Mouse (Mus musculus): ENCODE results near the gene Krtap24-1. TPM values are rescaled to one million over a fixed set of nuclear protein-coding genes. Genes with fewer than 3 reads are reported as not detected.

Krtap24-1 gene
- not detected in 2 replicates for polyA plus RNA-seq (2015; fragmentation: Nextera tagmentation; extraction: Ambion mirVana)

- WGBS: 94% methylated on average over 8 of the region's 8 CpGs
- Histone ChIP-seq H3K4me2 (no peak within 1 kb of the TSS), H3K9ac (no peak within 1 kb of the TSS), H3K36me3 (ENCODE audit: poor library complexity, severe bottlenecking) (no peaks in the 10 kb centered on the region), H3K27me3 (no peaks in the 10 kb centered on the region), H3K9me3 (replicated peaks) (no peaks in the 10 kb centered on the region), H3K4me3 (no peak within 1 kb of the TSS), H3K4me1 (no peaks in the 10 kb centered on the region), H3K27ac (no peak within 1 kb of the TSS)
- ATAC-seq: no peak
Measured at GRCm38 (mm10) chr16:88611922-88612321, at the start of gene Krtap24-1. TSS of gene Krtap24-1 (minus strand) at chr16:88612279.

GRCm38 (mm10) chr16:88657426-88657825 is 45.3 kb upstream of the Krtap24-1 start:
- Histone ChIP-seq H3K4me3 (no peak overlapping the region), H3K36me3 (ENCODE audit: poor library complexity, severe bottlenecking) (no peaks in the 10 kb centered on the region), H3K4me2 (no peak overlapping the region), H3K27ac (no peak overlapping the region), H3K27me3 (no peaks in the 10 kb centered on the region), H3K9me3 (replicated peaks) (no peaks in the 10 kb centered on the region), H3K9ac (no peak overlapping the region), H3K4me1 (no peaks in the 10 kb centered on the region)
- peak; percentile 43; the same call in 1 of the 2 replicates for ATAC-seq
- WGBS: 54% methylated on average over 1 of the region's 1 CpGs

GRCm38 (mm10) chr16:88651952-88652351 is 39.9 kb upstream of the Krtap24-1 start:
- no peaks in the 10 kb centered on the region for H3K36me3 ChIP-seq (ENCODE audit: poor library complexity, severe bottlenecking)
- no peak overlapping the region for H3K27ac ChIP-seq
- H3K4me3 ChIP-seq: no peak overlapping the region
- ATAC-seq: no peak
- H3K9ac ChIP-seq: no peak overlapping the region
- 75% methylated on average over 2 of the region's 2 CpGs for WGBS
- no peaks in the 10 kb centered on the region for H3K9me3 ChIP-seq (replicated peaks)
- H3K4me2 ChIP-seq: no peak overlapping the region
- no peaks in the 10 kb centered on the region for H3K4me1 ChIP-seq
- no peaks in the 10 kb centered on the region for H3K27me3 ChIP-seq

- no peak overlapping the region for H3K4me2 ChIP-seq
- WGBS: 87% methylated on average over 1 of the region's 1 CpGs
- ATAC-seq: no peak
Measured at GRCm38 (mm10) chr16:88651082-88651481, 39.0 kb upstream of the Krtap24-1 start.

GRCm38 (mm10) chr16:88647358-88647846 is 35.3 kb upstream of the Krtap24-1 start, which contains the start of gene Krtap26-1:
TSS of gene Krtap26-1 (minus strand) at chr16:88647796.
- H3K9ac ChIP-seq: no peak within 1 kb of the TSS
- 92% methylated on average over 10 of the region's 10 CpGs for WGBS
- H3K9me3 ChIP-seq (replicated peaks): no peaks in the 10 kb centered on the region
- H3K4me1 ChIP-seq: no peaks in the 10 kb centered on the region
- H3K4me2 ChIP-seq: no peak within 1 kb of the TSS
- no peak within 1 kb of the TSS for H3K4me3 ChIP-seq
- no peak for ATAC-seq
- H3K27me3 ChIP-seq: no peaks in the 10 kb centered on the region
- no peaks in the 10 kb centered on the region for H3K36me3 ChIP-seq (ENCODE audit: poor library complexity, severe bottlenecking)
- H3K27ac ChIP-seq: no peak within 1 kb of the TSS

More at GRCm38 (mm10) chr16:88651082-88651481, 39.0 kb upstream of the Krtap24-1 start:
- Histone ChIP-seq H3K4me3 (no peak overlapping the region), H3K27ac (no peak overlapping the region), H3K4me1 (no peaks in the 10 kb centered on the region), H3K27me3 (no peaks in the 10 kb centered on the region), H3K9me3 (replicated peaks) (no peaks in the 10 kb centered on the region), H3K36me3 (ENCODE audit: poor library complexity, severe bottlenecking) (no peaks in the 10 kb centered on the region), H3K9ac (no peak overlapping the region)

- Histone ChIP-seq H3K36me3 (ENCODE audit: poor library complexity, severe bottlenecking) (no peaks in the 10 kb centered on the region), H3K9ac (no peak overlapping the region), H3K27ac (no peak overlapping the region), H3K4me1 (no peaks in the 10 kb centered on the region), H3K4me3 (no peak overlapping the region), H3K27me3 (no peaks in the 10 kb centered on the region), H3K4me2 (no peak overlapping the region), H3K9me3 (replicated peaks) (no peaks in the 10 kb centered on the region)
- ATAC-seq: no peak
- WGBS: 77% methylated on average over 8 of the region's 8 CpGs
Measured at GRCm38 (mm10) chr16:88646366-88647111, 34.5 kb upstream of the Krtap24-1 start.

- no peaks in the 10 kb centered on the region for H3K9me3 ChIP-seq (replicated peaks)
- no peaks in the 10 kb centered on the region for H3K4me1 ChIP-seq
- H3K27me3 ChIP-seq: no peaks in the 10 kb centered on the region
- H3K4me3 ChIP-seq: no peak overlapping the region
- H3K9ac ChIP-seq: no peak overlapping the region
- H3K36me3 ChIP-seq (ENCODE audit: poor library complexity, severe bottlenecking): no peaks in the 10 kb centered on the region
- no peak overlapping the region for H3K27ac ChIP-seq
- H3K4me2 ChIP-seq: no peak overlapping the region
- 72% methylated on average over 3 of the region's 3 CpGs for WGBS
- ATAC-seq: peak; percentile 76
Measured at GRCm38 (mm10) chr16:88640053-88640452, 28.0 kb upstream of the Krtap24-1 start.

- H3K27ac ChIP-seq: no peak overlapping the region
- H3K4me1 ChIP-seq: no peaks in the 10 kb centered on the region
- no peaks in the 10 kb centered on the region for H3K36me3 ChIP-seq (ENCODE audit: poor library complexity, severe bottlenecking)
- WGBS: 70% methylated on average over 4 of the region's 4 CpGs
- no peaks in the 10 kb centered on the region for H3K9me3 ChIP-seq (replicated peaks)
- H3K9ac ChIP-seq: no peak overlapping the region
- no peak overlapping the region for H3K4me3 ChIP-seq
- peak; percentile 75 for ATAC-seq
- H3K27me3 ChIP-seq: no peaks in the 10 kb centered on the region
- no peak overlapping the region for H3K4me2 ChIP-seq
Measured at GRCm38 (mm10) chr16:88635142-88635541, 23.1 kb upstream of the Krtap24-1 start.

GRCm38 (mm10) chr16:88631474-88631873 is 19.4 kb upstream of the Krtap24-1 start:
- H3K36me3 ChIP-seq (ENCODE audit: poor library complexity, severe bottlenecking): no peaks in the 10 kb centered on the region
- no peaks in the 10 kb centered on the region for H3K9me3 ChIP-seq (replicated peaks)
- H3K27ac ChIP-seq: no peak overlapping the region
- no peak overlapping the region for H3K4me3 ChIP-seq
- H3K4me2 ChIP-seq: no peak overlapping the region
- WGBS: 93% methylated on average over 4 of the region's 4 CpGs
- H3K27me3 ChIP-seq: no peaks in the 10 kb centered on the region
- no peak for ATAC-seq
- H3K9ac ChIP-seq: no peak overlapping the region
- no peaks in the 10 kb centered on the region for H3K4me1 ChIP-seq

- no peak within 1 kb of the TSS for H3K9ac ChIP-seq
- no peaks in the 10 kb centered on the region for H3K27me3 ChIP-seq
- H3K4me1 ChIP-seq: no peaks in the 10 kb centered on the region
- no peak within 1 kb of the TSS for H3K4me2 ChIP-seq
- 93% methylated on average over 4 of the region's 4 CpGs for WGBS
- no peaks in the 10 kb centered on the region for H3K36me3 ChIP-seq (ENCODE audit: poor library complexity, severe bottlenecking)
- no peaks in the 10 kb centered on the region for H3K9me3 ChIP-seq (replicated peaks)
- no peak within 1 kb of the TSS for H3K27ac ChIP-seq
- H3K4me3 ChIP-seq: no peak within 1 kb of the TSS
- ATAC-seq: no peak
Measured at GRCm38 (mm10) chr16:88627566-88627965, 15.5 kb upstream of the Krtap24-1 start, which contains the start of gene 2310079G19Rik. TSS of gene 2310079G19Rik (minus strand) at chr16:88627666.

- Histone ChIP-seq H3K9ac (no peak overlapping the region), H3K27me3 (no peaks in the 10 kb centered on the region), H3K4me1 (no peaks in the 10 kb centered on the region), H3K36me3 (ENCODE audit: poor library complexity, severe bottlenecking) (no peaks in the 10 kb centered on the region), H3K4me3 (no peak overlapping the region), H3K4me2 (no peak overlapping the region), H3K9me3 (replicated peaks) (no peaks in the 10 kb centered on the region), H3K27ac (no peak overlapping the region)
- WGBS: 65% methylated on average over 4 of the region's 4 CpGs
- ATAC-seq: no peak
Measured at GRCm38 (mm10) chr16:88612712-88613111, 633 bp upstream of the Krtap24-1 start.

- ATAC-seq: no peak
- no peaks in the 10 kb centered on the region for H3K27me3 ChIP-seq
- H3K9me3 ChIP-seq (replicated peaks): no peaks in the 10 kb centered on the region
- H3K4me3 ChIP-seq: no peak overlapping the region
- H3K4me1 ChIP-seq: no peaks in the 10 kb centered on the region
- no peak overlapping the region for H3K9ac ChIP-seq
- no peaks in the 10 kb centered on the region for H3K36me3 ChIP-seq (ENCODE audit: poor library complexity, severe bottlenecking)
- no peak overlapping the region for H3K27ac ChIP-seq
- no peak overlapping the region for H3K4me2 ChIP-seq
- 72% methylated on average over 6 of the region's 6 CpGs for WGBS
Measured at GRCm38 (mm10) chr16:88604570-88604969, 7.5 kb downstream of the Krtap24-1 start.

All from forebrain, embryonic 13.5 days (tissue).